Mouse (Mus musculus) ovary, postnatal 10 days (tissue): ENCODE data around the gene Ctcf.
A peak's percentile ranks its signal among the peaks of the same experiment; 100 is the strongest.

ENCODE experiments used
- DNase-seq: peaks from one replicate; pipeline ENCODE4 v3.0.0; 2022; ENCODE audit warnings: low spot score

The Ctcf gene

GRCm38 (mm10) chr8:105700966-105701824, 64.8 kb downstream of the Ctcf start, which contains the start of the genes Acd and Pard6a:
Gene Acd, minus strand, starts transcription at chr8:105701102.
Gene Pard6a, plus strand, starts transcription at chr8:105701148.
- DNase-seq, result peak; percentile 90

GRCm38 (mm10) chr8:105702001-105702401, 65.6 kb downstream of the Ctcf start:
- no peak for DNase-seq

GRCm38 (mm10) chr8:105702731-105703415, 66.5 kb downstream of the Ctcf start:
- DNase-seq, result no peak

GRCm38 (mm10) chr8:105704146-105704812, 67.9 kb downstream of the Ctcf start:
- no peak for DNase-seq

GRCm38 (mm10) chr8:105704955-105705354, 68.6 kb downstream of the Ctcf start:
- DNase-seq, result no peak

GRCm38 (mm10) chr8:105706426-105706825, 70.1 kb downstream of the Ctcf start:
- no peak for DNase-seq

GRCm38 (mm10) chr8:105707498-105708403, 71.4 kb downstream of the Ctcf start, which contains the start of the genes 4933405L10Rik and Enkd1:
Gene 4933405L10Rik, plus strand, starts transcription at chr8:105707655.
Gene Enkd1, minus strand, starts transcription at chr8:105708210.
- DNase-seq, result peak; percentile 69

- no peak for DNase-seq
These were observed 72.3 kb downstream of the Ctcf start for GRCm38 (mm10) chr8:105708675-105709074.

- DNase-seq, result no peak
These were observed 72.9 kb downstream of the Ctcf start for GRCm38 (mm10) chr8:105709317-105709716.

- DNase-seq, result no peak
These were observed 75.9 kb downstream of the Ctcf start for GRCm38 (mm10) chr8:105712286-105712685.

GRCm38 (mm10) chr8:105714139-105714538, 77.8 kb downstream of the Ctcf start:
- DNase-seq, result peak; percentile 72

GRCm38 (mm10) chr8:105715042-105715441, 78.7 kb downstream of the Ctcf start:
- no peak for DNase-seq

GRCm38 (mm10) chr8:105716302-105716945, 80.1 kb downstream of the Ctcf start:
- DNase-seq, result no peak

GRCm38 (mm10) chr8:105719637-105720036, 83.3 kb downstream of the Ctcf start:
- no peak for DNase-seq

- no peak for DNase-seq
These were observed 86.5 kb downstream of the Ctcf start for GRCm38 (mm10) chr8:105722861-105723260.

- DNase-seq, result no peak
These were observed 89.4 kb downstream of the Ctcf start for GRCm38 (mm10) chr8:105725726-105726125.

- DNase-seq, result no peak
These were observed 91.2 kb downstream of the Ctcf start for GRCm38 (mm10) chr8:105727397-105728124.

- no peak for DNase-seq
These were observed 95.8 kb downstream of the Ctcf start for GRCm38 (mm10) chr8:105732186-105732585.
